Mouse (Mus musculus) G1E-ER4 (cell line): ENCODE measurements around the gene Slc28a2. TPM values are rescaled to one million over a fixed set of nuclear protein-coding genes. Genes with fewer than 3 reads are reported as not detected.

ENCODE experiments used
- GATA1 ChIP-seq: IDR thresholded peaks from one replicate; pipeline ENCODE4 v1.8.0; 2012; ENCODE audit warnings: low read length, inconsistent platforms
- polyA plus RNA-seq: library from polyadenylated mRNA; stranded (reverse); fragments of >175 nt; gene quantifications from 2 replicates; pipeline ENCODE4 v1.2.3, GENCODE M21; 2012

Gene Slc28a2
- polyA plus RNA-seq, 1 experiment = not detected

DNA sequence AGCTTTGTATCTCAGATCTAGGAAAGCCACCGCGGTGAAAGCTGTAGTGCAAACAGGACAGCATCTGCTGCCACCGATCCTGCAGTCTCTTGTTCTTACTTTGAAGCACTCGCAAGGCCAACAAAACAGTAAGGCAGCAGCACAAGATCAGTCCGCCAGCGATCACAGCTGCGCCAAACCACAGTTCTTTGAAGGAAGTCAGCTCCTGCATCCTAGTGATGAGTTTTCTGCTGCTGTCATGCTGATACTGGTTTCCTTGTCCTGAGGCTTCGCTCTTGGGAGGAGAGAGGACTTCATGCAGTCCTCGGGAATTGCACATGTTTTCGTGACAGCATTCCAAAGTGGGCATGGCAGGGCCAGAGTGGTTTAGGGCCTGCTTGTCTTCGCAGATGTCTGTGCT lies 40.6 kb downstream of the Slc28a2 start:
- TF ChIP-seq GATA1 = no peak

DNA sequence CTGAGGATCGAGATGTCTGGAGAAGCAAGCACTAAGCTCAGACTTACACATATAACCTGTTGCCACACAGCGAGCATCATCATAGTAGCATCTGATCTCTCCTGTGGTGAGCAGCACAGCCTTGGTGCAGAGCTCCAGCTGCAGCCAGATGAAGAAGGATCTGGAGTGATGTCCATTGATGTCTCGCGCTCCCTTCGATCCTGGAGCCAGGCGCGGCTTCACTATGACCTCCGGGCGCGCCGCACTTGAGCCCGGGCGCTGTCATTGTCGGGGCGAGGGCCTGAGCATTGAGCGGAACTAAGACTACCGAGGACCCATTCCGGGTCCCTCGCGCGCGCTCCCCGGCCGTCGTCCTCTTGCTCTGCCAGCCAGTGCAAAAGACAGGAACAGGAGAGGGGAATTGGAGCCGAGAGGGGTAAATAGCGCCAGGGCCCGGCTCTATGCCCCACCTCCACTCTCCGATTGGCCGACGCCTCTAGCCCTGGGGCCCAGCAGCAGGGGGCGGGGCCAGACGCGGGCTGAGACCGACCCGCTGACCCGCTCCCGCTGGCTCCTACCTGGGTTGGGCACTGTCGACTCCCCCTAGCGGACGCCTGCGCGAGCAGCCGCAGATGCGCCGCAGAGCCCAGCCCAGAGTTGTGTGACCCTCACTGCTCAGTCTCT lies 41.2 kb downstream of the Slc28a2 start:
- no peak for TF ChIP-seq GATA1

- no peak for TF ChIP-seq GATA1
Observed at GRCm38 (mm10) chr2:122469221-122469620, 42.9 kb downstream of the Slc28a2 start.

DNA sequence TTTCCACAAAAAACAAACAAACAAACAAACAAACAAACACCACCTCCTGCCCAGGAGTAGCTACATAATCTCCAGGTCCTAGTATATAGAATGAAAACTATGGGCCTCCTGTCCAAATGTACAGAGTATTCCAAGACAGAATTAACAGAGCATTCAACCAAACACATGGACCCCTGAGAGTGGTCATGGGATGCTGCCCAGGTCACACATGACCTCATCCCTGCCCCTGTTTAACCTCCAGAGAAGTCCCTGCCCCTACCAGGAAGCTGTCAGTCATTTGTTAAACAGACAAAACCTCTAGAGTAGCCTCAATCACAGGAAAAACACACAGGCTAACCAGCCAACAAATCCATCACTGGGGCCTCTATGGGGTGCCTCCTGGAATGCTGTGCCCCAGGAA lies 50.3 kb downstream of the Slc28a2 start:
- TF ChIP-seq GATA1 = no peak

GRCm38 (mm10) chr2:122484641-122485040 lies 58.4 kb downstream of the Slc28a2 start, which contains the start of gene Gm14085:
Gene Gm14085, plus strand, starts transcription at chr2:122484941.
- TF ChIP-seq GATA1 = no peak

DNA sequence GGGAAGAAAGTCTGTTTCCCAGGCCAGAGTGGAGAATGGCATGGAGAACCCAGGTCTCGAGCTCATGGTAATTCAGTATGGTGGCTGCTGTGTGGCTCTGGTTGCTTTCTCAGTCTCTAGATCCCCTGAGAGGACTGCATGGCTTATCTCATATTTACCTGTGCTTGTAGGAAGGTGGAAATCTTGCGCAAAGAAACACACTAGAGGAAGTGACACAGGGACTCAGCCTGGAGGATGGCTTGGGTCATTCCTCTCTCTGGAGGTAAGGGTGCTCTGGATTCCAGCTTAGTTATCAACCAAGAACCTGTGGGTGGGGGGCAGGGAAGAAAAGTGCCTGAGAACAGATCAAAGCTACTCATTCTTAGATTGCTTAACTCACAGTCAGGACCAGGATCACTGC lies 60.4 kb downstream of the Slc28a2 start:
- no peak for TF ChIP-seq GATA1

Other genes with a start within 250 kb of the Slc28a2 start
- gene Patl2, start 240.3 kb upstream of the Slc28a2 start, polyA plus RNA-seq = 0.10 and 0.19 TPM in 2 replicates
- gene Terb2, start 240.2 kb upstream of the Slc28a2 start, polyA plus RNA-seq = not detected in 2 replicates
- 42.3 and 50.4 TPM in 2 replicates for gene Sord, start 191.7 kb upstream of the Slc28a2 start, polyA plus RNA-seq
- gene Duox2, start 128.0 kb upstream of the Slc28a2 start, polyA plus RNA-seq = not detected in 2 replicates
- gene Duoxa2, start 127.6 kb upstream of the Slc28a2 start, polyA plus RNA-seq = not detected in 2 replicates
- not detected in 2 replicates for gene Duoxa1, start 112.7 kb upstream of the Slc28a2 start, polyA plus RNA-seq
- gene Duox1, start 110.8 kb upstream of the Slc28a2 start, polyA plus RNA-seq = not detected in 2 replicates
- 2.8 and 3.8 TPM in 2 replicates for gene Shf, start 57.3 kb upstream of the Slc28a2 start, polyA plus RNA-seq
- gene Gm14085, start 58.5 kb downstream of the Slc28a2 start, polyA plus RNA-seq = not detected in 2 replicates
- not detected in 2 replicates for gene Gatm, start 184.8 kb downstream of the Slc28a2 start, polyA plus RNA-seq
- not detected in 2 replicates for gene AA467197, start 210.5 kb downstream of the Slc28a2 start, polyA plus RNA-seq